Mouse (Mus musculus): ENCODE measurements around the gene Chrne.
A peak's percentile ranks its signal among the peaks of the same experiment; 100 is the strongest.

Gene Chrne

GRCm38 (mm10) chr11:70651391-70651790 lies 32.4 kb upstream of the Chrne start:
- peak in 1 of 2 experiments; percentile 23 for DNase-seq

- DNase-seq: peak; percentile 46 to 48
Measured at GRCm38 (mm10) chr11:70650322-70651175, 31.5 kb upstream of the Chrne start.

GRCm38 (mm10) chr11:70649185-70649734 lies 30.2 kb upstream of the Chrne start:
- no peak for DNase-seq

GRCm38 (mm10) chr11:70648512-70648911 lies 29.5 kb upstream of the Chrne start:
- DNase-seq: no peak

- peak; percentile 55 to 60 for DNase-seq
Measured at GRCm38 (mm10) chr11:70647716-70648420, 28.9 kb upstream of the Chrne start.

- DNase-seq: peak; percentile 91 to 95
Measured at GRCm38 (mm10) chr11:70646691-70647650, 28.0 kb upstream of the Chrne start, which contains the start of the genes Rnf167 and Slc25a11. Gene Rnf167 (plus strand): TSS chr11:70647235. Gene Slc25a11 (minus strand): TSS chr11:70647479.

- no peak for DNase-seq
Measured at GRCm38 (mm10) chr11:70646259-70646555, 27.2 kb upstream of the Chrne start.

- no peak for DNase-seq
Measured at GRCm38 (mm10) chr11:70645461-70646258, 26.6 kb upstream of the Chrne start.

- DNase-seq: no peak
Measured at GRCm38 (mm10) chr11:70644564-70645103, 25.6 kb upstream of the Chrne start.

- DNase-seq: no peak
Measured at GRCm38 (mm10) chr11:70643051-70643450, 24.0 kb upstream of the Chrne start.

GRCm38 (mm10) chr11:70641241-70641640 lies 22.2 kb upstream of the Chrne start:
- no peak for DNase-seq

GRCm38 (mm10) chr11:70639976-70640375 lies 21.0 kb upstream of the Chrne start:
- DNase-seq: no peak

- DNase-seq: no peak
Measured at GRCm38 (mm10) chr11:70638714-70639278, 19.8 kb upstream of the Chrne start, which contains the start of gene Gp1ba. Gene Gp1ba (plus strand): TSS chr11:70639122.

GRCm38 (mm10) chr11:70638293-70638692 lies 19.3 kb upstream of the Chrne start:
- DNase-seq: no peak

- DNase-seq: no peak
Measured at GRCm38 (mm10) chr11:70637764-70638163, 18.7 kb upstream of the Chrne start.

- no peak for DNase-seq
Measured at GRCm38 (mm10) chr11:70635601-70636000, 16.6 kb upstream of the Chrne start.

- DNase-seq: no peak
Measured at GRCm38 (mm10) chr11:70630129-70630528, 11.1 kb upstream of the Chrne start.

GRCm38 (mm10) chr11:70629557-70629956 lies 10.5 kb upstream of the Chrne start:
- no peak for DNase-seq

- DNase-seq: no peak
Measured at GRCm38 (mm10) chr11:70628431-70628830, 9.4 kb upstream of the Chrne start.

GRCm38 (mm10) chr11:70626877-70627276 lies 7.9 kb upstream of the Chrne start:
- no peak for DNase-seq

GRCm38 (mm10) chr11:70625473-70625872 lies 6.5 kb upstream of the Chrne start:
- peak in 1 of 2 experiments; percentile 63 for DNase-seq

Measured in spleen, adult 18-20 months (tissue).